Mouse (Mus musculus) liver, embryonic 14.5 days (tissue): ENCODE data around the gene Tmem120b.

Source experiments
- CTCF ChIP-seq: IDR thresholded peaks from 2 replicates; pipeline ENCODE4 v1.5.1; 2016; ENCODE audit warnings: antibody characterized with exemption, low read depth, control low read depth
- EP300 ChIP-seq: IDR thresholded peaks from 2 replicates; pipeline ENCODE4 v1.6.1; 2016; ENCODE audit warnings: antibody characterized with exemption, low read depth

DNA sequence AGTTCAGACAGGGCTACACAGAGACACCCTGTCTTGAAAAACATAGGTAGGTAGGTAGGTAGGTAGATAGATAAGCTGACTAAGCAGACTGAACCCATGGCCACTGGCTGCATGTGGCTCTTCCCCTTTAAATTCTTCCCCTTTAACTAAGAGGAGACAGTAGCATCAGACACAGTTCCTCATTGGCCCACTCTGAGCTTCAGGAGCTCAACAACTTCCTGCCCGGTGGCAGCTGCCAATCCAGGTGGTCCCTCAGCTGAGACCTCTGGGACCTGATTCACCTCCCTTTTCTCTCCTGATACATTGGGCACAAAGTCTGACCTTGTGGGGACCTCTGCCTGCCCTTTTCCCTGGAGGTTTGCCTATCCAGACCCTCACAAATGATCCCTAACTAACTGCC lies 84.7 kb downstream of the Tmem120b start:
- TF ChIP-seq CTCF (no peak), EP300 (no peak)
